ENCODE assay signal across 11 mouse cellular contexts in the genomic region with DNA sequence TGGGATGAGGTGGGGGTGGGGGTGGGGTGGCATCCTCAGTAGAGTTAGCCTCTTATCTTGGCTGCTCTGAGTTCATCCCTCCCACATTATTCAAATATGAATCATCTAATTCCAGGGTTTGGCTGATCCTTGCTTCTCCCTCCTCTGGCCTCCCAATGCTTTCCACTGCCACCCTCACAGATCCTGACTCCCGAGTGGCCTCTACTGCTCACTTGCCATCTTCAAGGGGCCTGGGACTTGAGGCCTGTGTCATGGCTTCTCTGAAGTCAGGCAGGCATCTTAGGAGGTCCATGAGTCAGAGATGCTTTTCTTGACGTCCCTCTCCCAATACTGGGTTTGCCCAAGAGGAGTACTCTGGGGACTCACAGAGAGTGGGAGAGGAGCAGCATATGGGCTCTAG. TPM values are rescaled to one million over a fixed set of nuclear protein-coding genes. Genes with fewer than 3 reads are reported as not detected.
DNase-seq lines count a peak whose midpoint lies in the region; ATAC-seq lines count a peak whose summit lies in the region.
"Had no signal": no experiment of that assay in that cellular context is flagged by ENCODE, and none has a peak within 500 bp of the region (broad histone marks: within the 10 kb centered on the region; RNA-seq: fewer than 3 reads in every experiment).

No protein-coding gene starts in this region.

- H3K27me3 ChIP-seq in embryonic facial prominence, embryonic 10.5 days (replicated peaks; ENCODE audit: low read depth, poor library complexity, severe bottlenecking): peaks cover 64% of the 10 kb centered on the region
- H3K27me3 ChIP-seq in hindbrain, embryonic 13.5 days: peaks cover 8% of the 10 kb centered on the region; the same call in 1 of the 2 replicates
- H3K27me3 ChIP-seq in neural tube, embryonic 14.5 days (ENCODE audit: control insufficient read depth, insufficient read depth, low read length): no peaks in the 10 kb centered on the region

- H3K27ac ChIP-seq in embryonic facial prominence, embryonic 10.5 days (replicated peaks): peak overlapping the region; percentile 82; the same call in 1 of the 2 replicates
- 0 out of 2 replicates have a peak overlapping the region, but pooled peaks have one; percentile 18 for H3K27ac ChIP-seq in hindbrain, embryonic 13.5 days
- no peak overlapping the region for H3K27ac ChIP-seq in neural tube, embryonic 14.5 days (ENCODE audit: low read depth, low read length)

- H3K4me1 ChIP-seq in embryonic facial prominence, embryonic 10.5 days: peaks cover 39% of the 10 kb centered on the region
- peaks cover 36% of the 10 kb centered on the region for H3K4me1 ChIP-seq in hindbrain, embryonic 13.5 days (replicated peaks)
- H3K4me1 ChIP-seq in neural tube, embryonic 14.5 days (ENCODE audit: control insufficient read depth, insufficient read depth, low read length): 0 out of 2 replicates have a peak, but pooled peaks cover 4% of the 10 kb centered on the region

- 33% methylated on average over 2 of the region's 2 CpGs for WGBS in embryonic facial prominence, embryonic 10.5 days
- WGBS in hindbrain, embryonic 13.5 days: 6% methylated on average over 2 of the region's 2 CpGs
- 14% methylated on average over 2 of the region's 2 CpGs for WGBS in neural tube, embryonic 14.5 days

- peak overlapping the region; percentile 63 for H3K4me3 ChIP-seq in embryonic facial prominence, embryonic 10.5 days
- H3K4me3 ChIP-seq in hindbrain, embryonic 13.5 days: peak overlapping the region; percentile 60
- no peak overlapping the region for H3K4me3 ChIP-seq in neural tube, embryonic 14.5 days (ENCODE audit: low read depth, low read length)

- H3K4me2 ChIP-seq in hindbrain, embryonic 13.5 days: peak overlapping the region; percentile 87
- H3K4me2 ChIP-seq in neural tube, embryonic 14.5 days (ENCODE audit: low read depth, low read length): peak overlapping the region; percentile 31

- 0 out of 2 replicates have a peak overlapping the region, but pooled peaks have one; percentile 79 for H3K9ac ChIP-seq in hindbrain, embryonic 13.5 days
- no peak overlapping the region for H3K9ac ChIP-seq in neural tube, embryonic 14.5 days (replicated peaks; ENCODE audit: low read depth, low read length)

- DNase-seq in layer of hippocampus, postnatal 10 days (ENCODE audit: low spot score in 2 of 2): peak; percentile 30 to 31
- no peak for DNase-seq in layer of hippocampus, adult 9-11 months
- no peak for DNase-seq in embryonic facial prominence, embryonic 10.5 days (ENCODE audit: low spot score)
- no peak for DNase-seq in natural killer cell, adult 2 months (ENCODE audit: low spot score in 2 of 2)
- DNase-seq: cerebellum, postnatal 25 days; lung, postnatal 10 days had no signal

- H3K36me3 ChIP-seq in embryonic facial prominence, embryonic 10.5 days (replicated peaks): no peaks in the 10 kb centered on the region
- H3K36me3 ChIP-seq in hindbrain, embryonic 13.5 days: no peaks in the 10 kb centered on the region
- H3K36me3 ChIP-seq in neural tube, embryonic 14.5 days (ENCODE audit: control insufficient read depth, insufficient read depth, low read length): no peaks in the 10 kb centered on the region

- H3K9me3 ChIP-seq in embryonic facial prominence, embryonic 10.5 days: no peaks in the 10 kb centered on the region
- no peaks in the 10 kb centered on the region for H3K9me3 ChIP-seq in hindbrain, embryonic 13.5 days
- H3K9me3 ChIP-seq in neural tube, embryonic 14.5 days (ENCODE audit: control insufficient read depth, low read length): no peaks in the 10 kb centered on the region

- ATAC-seq in hindbrain, embryonic 13.5 days (ENCODE audit: low FRiP score): no peak
- no peak for ATAC-seq in neural tube, embryonic 14.5 days (ENCODE audit: low read depth)
- no peak for ATAC-seq in erythroid progenitor cell, adult 5-6 weeks (replicated peaks; ENCODE audit: low FRiP score, poor library complexity, severe bottlenecking)

RNA-seq across cellular contexts. Expression of gene Ildr2, which starts 1.7 kb away (rescaled TPM):
- 10 to 100 TPM; 89.2 to 90.3 TPM for total RNA-seq in layer of hippocampus, postnatal 10 days (2021)
- 1.8 and 3.3 TPM in 2 replicates for polyA plus RNA-seq in embryonic facial prominence, embryonic 10.5 days (2016; fragmentation: Nextera tagmentation; extraction: Ambion mirVana)
- 3.5 and 3.6 TPM in 2 replicates for polyA plus RNA-seq in hindbrain, embryonic 13.5 days (2015; fragmentation: Nextera tagmentation; extraction: Ambion mirVana)
- 2.8 and 3.3 TPM in 2 replicates for polyA plus RNA-seq in neural tube, embryonic 14.5 days (2014; fragmentation: Nextera tagmentation; extraction: Ambion mirVana)
- total RNA-seq in erythroid progenitor cell, adult 5-6 weeks (2015; ENCODE audit: low replicate concordance): not detected in 2 replicates
- not detected in 2 replicates for total RNA-seq in erythroid progenitor cell, adult 5-6 weeks (2017; ENCODE audit: low replicate concordance)

RNA-seq across cellular contexts. Expression of gene Mael, which starts 17.1 kb away (rescaled TPM):
- total RNA-seq in layer of hippocampus, postnatal 10 days (2021): under 1 TPM in 1 of 2 experiments, not detected in 1; 0.42 TPM
- 0.15 TPM in 1 of 2 replicates, not detected in the other for polyA plus RNA-seq in embryonic facial prominence, embryonic 10.5 days (2016; fragmentation: Nextera tagmentation; extraction: Ambion mirVana)
- polyA plus RNA-seq in hindbrain, embryonic 13.5 days (2015; fragmentation: Nextera tagmentation; extraction: Ambion mirVana): not detected in 2 replicates
- polyA plus RNA-seq in neural tube, embryonic 14.5 days (2014; fragmentation: Nextera tagmentation; extraction: Ambion mirVana): not detected in 2 replicates
- not detected in 2 replicates for total RNA-seq in erythroid progenitor cell, adult 5-6 weeks (2015; ENCODE audit: low replicate concordance)
- not detected in 2 replicates for total RNA-seq in erythroid progenitor cell, adult 5-6 weeks (2017; ENCODE audit: low replicate concordance)
- polyA plus RNA-seq: intestine, embryonic 14.5 days; thymus, postnatal 0 days had no signal

Comparison
In these comparisons a context has a peak if more than half of its experiments do, and no peak if none do; other contexts are left out.
1. DNase-seq: peak in layer of hippocampus, postnatal 10 days (2 of 2); none in layer of hippocampus, adult 9-11 months (single experiment), embryonic facial prominence, embryonic 10.5 days (single experiment) and natural killer cell, adult 2 months (0 of 2).